Mouse (Mus musculus) limb, embryonic 14.5 days (tissue): ENCODE data around the gene Clpb. TPM values are rescaled to one million over a fixed set of nuclear protein-coding genes. Genes with fewer than 3 reads are reported as not detected.

Experiments used
- ATAC-seq: fragments of 200-750 bp; cut with Nextera tagmentation; 2 replicates; pipeline ENCODE4 v1.8.0; 2017; ENCODE audit warnings: low read depth, moderate number of reproducible peaks, moderate TSS enrichment; ENCODE audit not compliant: low FRiP score
- DNase-seq: peaks from one replicate; pipeline ENCODE4 v3.0.0-alpha.2; 2015; ENCODE audit warnings: low spot score
- H3K27ac ChIP-seq: fragments of 300-500 bp; sonication (generic); replicated peaks from 2 replicates; pipeline ENCODE4 v1.5.1; 2014; ENCODE audit warnings: low read depth, mild to moderate bottlenecking, low read length, moderate library complexity, mixed read lengths
- H3K27me3 ChIP-seq: fragments of 300-500 bp; sonication (generic); 2 replicates; pipeline ENCODE4 v1.6.1; 2014; ENCODE audit warnings: low read length, mixed read lengths; ENCODE audit not compliant: control insufficient read depth, insufficient read depth
- H3K36me3 ChIP-seq: fragments of 300-500 bp; sonication (generic); 2 replicates; pipeline ENCODE4 v1.6.1; 2014; ENCODE audit warnings: mild to moderate bottlenecking, low read length, moderate library complexity, mixed read lengths; ENCODE audit not compliant: control insufficient read depth, insufficient read depth
- H3K4me1 ChIP-seq: fragments of 300-500 bp; sonication (generic); 2 replicates; pipeline ENCODE4 v1.6.1; 2014; ENCODE audit warnings: antibody characterized with exemption, low read length, mixed read lengths; ENCODE audit not compliant: control insufficient read depth, insufficient read depth
- H3K4me2 ChIP-seq: fragments of 300-500 bp; sonication (generic); replicated peaks from 2 replicates; pipeline ENCODE4 v1.6.1; 2014; ENCODE audit warnings: low read depth, mild to moderate bottlenecking, low read length, moderate library complexity; ENCODE audit not compliant: severe bottlenecking
- H3K4me3 ChIP-seq: fragments of 300-500 bp; sonication (generic); replicated peaks from 2 replicates; pipeline ENCODE4 v1.5.1; 2014; ENCODE audit warnings: low read length
- H3K9ac ChIP-seq: fragments of 300-500 bp; sonication (generic); 2 replicates; pipeline ENCODE4 v1.6.1; 2014; ENCODE audit warnings: mild to moderate bottlenecking, low read depth, low read length, moderate library complexity; ENCODE audit not compliant: severe bottlenecking
- H3K9me3 ChIP-seq: fragments of 300-500 bp; sonication (generic); 2 replicates; pipeline ENCODE4 v1.6.1; 2016; ENCODE audit warnings: low read length; ENCODE audit not compliant: control insufficient read depth
- POLR2A ChIP-seq: fragments of 200-500 bp; IDR thresholded peaks from 2 replicates; pipeline ENCODE4 v1.8.0; 2012; ENCODE audit warnings: inconsistent platforms, mild to moderate bottlenecking, moderate library complexity, borderline replicate concordance; ENCODE audit not compliant: insufficient read depth, insufficient read length; ENCODE audit errors: extremely low read depth
- WGBS: fragments of 180-500 bp; shearing (Covaris S2); extraction: QIAGEN DNeasy Blood & Tissue Kit; methylation state at CpG from one replicate; pipeline ENCODE4 v1.1.7; 2014; 5-methylcytosine and 5-hydroxymethylcytosine counted together
- polyA plus RNA-seq, 2 experiments: library from polyadenylated mRNA; depleted of rRNA in 1 of 2; stranded (reverse) in 1 of 2; unstranded in 1 of 2; fragments of >200 nt; fragmentation: Nextera tagmentation in 1 of 2; extraction: Ambion mirVana in 1 of 2; gene quantifications; 2 replicates each; pipeline versions ENCODE4 v1.2.1 to v1.2.3; 2012 to 2014

Clpb gene
- polyA plus RNA-seq, 2 experiments: 27.6 to 41.7 TPM

- no peak overlapping the region for H3K27ac ChIP-seq
- H3K4me2 ChIP-seq: no peak overlapping the region
- no peak for ATAC-seq
- H3K9me3 ChIP-seq: no peaks in the 10 kb centered on the region
- H3K27me3 ChIP-seq: no peaks in the 10 kb centered on the region
- WGBS: 43% methylated on average over 9 of the region's 9 CpGs
- DNase-seq: no peak
- H3K4me1 ChIP-seq: no peaks in the 10 kb centered on the region
- H3K4me3 ChIP-seq: no peak overlapping the region
- no peak overlapping the region for H3K9ac ChIP-seq
- TF ChIP-seq POLR2A: no peak
- H3K36me3 ChIP-seq: no peaks in the 10 kb centered on the region
Measured at GRCm38 (mm10) chr7:101683976-101684630, 20.7 kb downstream of the Clpb start.

- Histone ChIP-seq H3K9ac (no peak overlapping the region), H3K9me3 (no peaks in the 10 kb centered on the region), H3K4me1 (no peaks in the 10 kb centered on the region), H3K27me3 (no peaks in the 10 kb centered on the region), H3K36me3 (no peaks in the 10 kb centered on the region), H3K4me3 (no peak overlapping the region), H3K27ac (no peak overlapping the region), H3K4me2 (no peak overlapping the region)
- ATAC-seq (no peak), DNase-seq (no peak)
- TF ChIP-seq POLR2A: no peak
- WGBS: 59% methylated on average over 3 of the region's 3 CpGs
Measured at GRCm38 (mm10) chr7:101684671-101685070, 21.2 kb downstream of the Clpb start.

GRCm38 (mm10) chr7:101687144-101687543 is 23.7 kb downstream of the Clpb start:
- Histone ChIP-seq H3K36me3 (no peaks in the 10 kb centered on the region; the same call in 1 of the 2 replicates), H3K4me1 (no peaks in the 10 kb centered on the region), H3K4me3 (no peak overlapping the region), H3K27ac (no peak overlapping the region), H3K27me3 (no peaks in the 10 kb centered on the region), H3K9me3 (no peaks in the 10 kb centered on the region), H3K9ac (no peak overlapping the region), H3K4me2 (no peak overlapping the region)
- ATAC-seq (no peak), DNase-seq (no peak)
- TF ChIP-seq POLR2A: no peak
- WGBS: 76% methylated on average over 2 of the region's 2 CpGs

GRCm38 (mm10) chr7:101690471-101690870 is 27.0 kb downstream of the Clpb start:
- ATAC-seq: no peak
- no peak for TF ChIP-seq POLR2A
- WGBS: 61% methylated on average over 2 of the region's 2 CpGs

GRCm38 (mm10) chr7:101691863-101692262 is 28.4 kb downstream of the Clpb start:
- Histone ChIP-seq H3K9me3 (no peaks in the 10 kb centered on the region), H3K27ac (no peak overlapping the region), H3K27me3 (no peaks in the 10 kb centered on the region), H3K4me1 (no peaks in the 10 kb centered on the region), H3K4me3 (no peak overlapping the region), H3K4me2 (no peak overlapping the region), H3K36me3 (no peaks in the 10 kb centered on the region; the same call in 1 of the 2 replicates), H3K9ac (no peak overlapping the region)
- TF ChIP-seq POLR2A: no peak
- ATAC-seq (no peak), DNase-seq (no peak)
- 94% methylated on average over 8 of the region's 8 CpGs for WGBS

More at GRCm38 (mm10) chr7:101690471-101690870, 27.0 kb downstream of the Clpb start:
- Histone ChIP-seq H3K27me3 (no peaks in the 10 kb centered on the region), H3K4me1 (no peaks in the 10 kb centered on the region), H3K9me3 (no peaks in the 10 kb centered on the region), H3K27ac (no peak overlapping the region), H3K4me3 (no peak overlapping the region), H3K9ac (no peak overlapping the region), H3K4me2 (no peak overlapping the region), H3K36me3 (no peaks in the 10 kb centered on the region; the same call in 1 of the 2 replicates)
- DNase-seq: no peak

- WGBS: 90% methylated on average over 14 of the region's 14 CpGs
- ATAC-seq: no peak
- no peaks in the 10 kb centered on the region for H3K9me3 ChIP-seq
- no peak overlapping the region for H3K27ac ChIP-seq
- no peak for TF ChIP-seq POLR2A
- H3K27me3 ChIP-seq: no peaks in the 10 kb centered on the region
- H3K4me3 ChIP-seq: no peak overlapping the region
- DNase-seq: no peak
- no peaks in the 10 kb centered on the region; the same call in 1 of the 2 replicates for H3K36me3 ChIP-seq
- no peaks in the 10 kb centered on the region for H3K4me1 ChIP-seq
- no peak overlapping the region for H3K9ac ChIP-seq
- no peak overlapping the region for H3K4me2 ChIP-seq
Measured at GRCm38 (mm10) chr7:101692446-101692845, 29.0 kb downstream of the Clpb start.
